Mouse (Mus musculus) small intestine, adult 2 months (tissue): ENCODE results near the gene Cdipt. TPM values are rescaled to one million over a fixed set of nuclear protein-coding genes. Genes with fewer than 3 reads are reported as not detected.
A peak's percentile ranks its signal among the peaks of the same experiment; 100 is the strongest.

Experiments used
- H3K27ac ChIP-seq: fragments of 200-500 bp; 2 replicates; pipeline ENCODE4 v1.5.1; 2012; ENCODE audit warnings: low read depth, low read length, control low read depth, inconsistent platforms; ENCODE audit not compliant: insufficient read depth
- H3K27me3 ChIP-seq: fragments of 200-500 bp; 2 replicates; pipeline ENCODE4 v1.6.1; 2012; ENCODE audit warnings: mild to moderate bottlenecking, moderate library complexity, low read length, inconsistent platforms; ENCODE audit not compliant: control insufficient read depth, insufficient read depth
- H3K36me3 ChIP-seq: fragments of 200-500 bp; 2 replicates; pipeline ENCODE4 v1.6.1; 2012; ENCODE audit warnings: mild to moderate bottlenecking, low read length, control low read depth, inconsistent platforms; ENCODE audit not compliant: control insufficient read depth, insufficient read depth
- H3K4me1 ChIP-seq: fragments of 200-500 bp; 2 replicates; pipeline ENCODE4 v1.6.1; 2012; ENCODE audit warnings: low read length, inconsistent platforms, mixed read lengths; ENCODE audit not compliant: control insufficient read depth, insufficient read depth, insufficient read length
- H3K4me3 ChIP-seq: fragments of 200-500 bp; 2 replicates; pipeline ENCODE4 v1.5.1; 2012; ENCODE audit warnings: low read depth, mild to moderate bottlenecking, control low read depth, inconsistent platforms, low read length, moderate library complexity
- CTCF ChIP-seq: fragments of 200-500 bp; IDR thresholded peaks from 2 replicates; pipeline ENCODE4 v1.5.1; 2012; ENCODE audit warnings: low read depth, mild to moderate bottlenecking, control low read depth, inconsistent platforms, low read length, moderate library complexity, mixed read lengths; ENCODE audit not compliant: insufficient replicate concordance, insufficient read length; ENCODE audit errors: extremely low read depth
- POLR2A ChIP-seq: fragments of 200-500 bp; IDR thresholded peaks from 2 replicates; pipeline ENCODE4 v1.6.1; 2012; ENCODE audit warnings: low read depth, mild to moderate bottlenecking, control low read depth, inconsistent platforms, low read length, moderate library complexity
- WGBS: fragments of 180-500 bp; shearing (Covaris S2); methylation state at CpG from one replicate; pipeline ENCODE4 v1.1.7; 2018; 5-methylcytosine and 5-hydroxymethylcytosine counted together
- polyA plus RNA-seq: library from polyadenylated mRNA; depleted of rRNA; stranded (reverse); fragments of >200 nt; gene quantifications from 2 replicates; pipeline ENCODE4 v1.2.3, GENCODE M21; 2012

Gene Cdipt
- polyA plus RNA-seq, 1 experiment: 467 TPM

- Histone ChIP-seq H3K27me3 (no peaks in the 10 kb centered on the region), H3K27ac (peak overlapping the region; percentile 97; the same call in 1 of the 2 replicates), H3K4me1 (peaks cover 37% of the 10 kb centered on the region), H3K4me3 (no peak overlapping the region), H3K36me3 (peaks cover 8% of the 10 kb centered on the region)
- WGBS: 82% methylated on average over 6 of the region's 6 CpGs
- TF ChIP-seq POLR2A (no peak), CTCF (no peak)
These were observed 31.8 kb downstream of the Cdipt start for GRCm38 (mm10) chr7:127007313-127008024.

GRCm38 (mm10) chr7:127008239-127009019 is 32.7 kb downstream of the Cdipt start:
- Histone ChIP-seq H3K4me1 (peaks cover 46% of the 10 kb centered on the region), H3K4me3 (peak overlapping the region; percentile 22; the same call in 1 of the 2 replicates), H3K27me3 (no peaks in the 10 kb centered on the region), H3K27ac (peak overlapping the region; percentile 97), H3K36me3 (peaks cover 8% of the 10 kb centered on the region)
- 20% methylated on average over 9 of the region's 9 CpGs for WGBS
- TF ChIP-seq POLR2A (peak; percentile 35; the same call in 1 of the 2 replicates), CTCF (no peak)

- Histone ChIP-seq H3K36me3 (peaks cover 8% of the 10 kb centered on the region), H3K27me3 (no peaks in the 10 kb centered on the region), H3K4me3 (peak overlapping the region; percentile 24), H3K4me1 (peaks cover 45% of the 10 kb centered on the region), H3K27ac (peak overlapping the region; percentile 97)
- WGBS: 49% methylated on average over 17 of the region's 17 CpGs
- TF ChIP-seq CTCF (no peak), POLR2A (no peak)
These were observed 33.8 kb downstream of the Cdipt start for GRCm38 (mm10) chr7:127009307-127010085.

GRCm38 (mm10) chr7:127011051-127011450 is 35.3 kb downstream of the Cdipt start:
- no peaks in the 10 kb centered on the region for H3K27me3 ChIP-seq
- peaks cover 49% of the 10 kb centered on the region for H3K4me1 ChIP-seq
- WGBS: 84% methylated on average over 2 of the region's 2 CpGs
- peak overlapping the region; percentile 11; the same call in 1 of the 2 replicates for H3K27ac ChIP-seq
- no peak overlapping the region for H3K4me3 ChIP-seq
- TF ChIP-seq CTCF (no peak), POLR2A (no peak)
- H3K36me3 ChIP-seq: peaks cover 9% of the 10 kb centered on the region

- H3K4me3 ChIP-seq: no peak overlapping the region
- H3K4me1 ChIP-seq: peaks cover 49% of the 10 kb centered on the region
- peaks cover 7% of the 10 kb centered on the region for H3K36me3 ChIP-seq
- no peaks in the 10 kb centered on the region for H3K27me3 ChIP-seq
- peak overlapping the region; percentile 11 for H3K27ac ChIP-seq
- TF ChIP-seq POLR2A (no peak), CTCF (no peak; the same call in 1 of the 2 replicates)
- 62% methylated on average over 2 of the region's 2 CpGs for WGBS
These were observed 36.0 kb downstream of the Cdipt start for GRCm38 (mm10) chr7:127011717-127012116.

GRCm38 (mm10) chr7:127012374-127012773 is 36.7 kb downstream of the Cdipt start:
- H3K27ac ChIP-seq: 0 out of 2 replicates have a peak overlapping the region, but pooled peaks have one; percentile 85
- no peak for TF ChIP-seq CTCF
- no peak for TF ChIP-seq POLR2A
- peaks cover 7% of the 10 kb centered on the region for H3K36me3 ChIP-seq
- H3K27me3 ChIP-seq: no peaks in the 10 kb centered on the region
- WGBS: 84% methylated on average over 6 of the region's 6 CpGs
- no peak overlapping the region for H3K4me3 ChIP-seq
- peaks cover 47% of the 10 kb centered on the region for H3K4me1 ChIP-seq
